Mouse (Mus musculus) kidney, embryonic 16.5 days (tissue): ENCODE data around the gene Sgo2a. TPM values are rescaled to one million over a fixed set of nuclear protein-coding genes. Genes with fewer than 3 reads are reported as not detected.

Experiments
- ATAC-seq: fragments of 200-750 bp; cut with Nextera tagmentation; 2 replicates; pipeline ENCODE4 v1.8.0; 2017; ENCODE audit warnings: moderate TSS enrichment; ENCODE audit not compliant: low FRiP score, low TSS enrichment
- H3K27ac ChIP-seq: fragments of 300-500 bp; sonication (generic); 2 replicates; pipeline ENCODE4 v1.5.1; 2014; ENCODE audit warnings: low read length
- H3K27me3 ChIP-seq: fragments of 300-500 bp; sonication (generic); 2 replicates; pipeline ENCODE4 v1.6.1; 2014; ENCODE audit warnings: low read length, control low read depth, mixed read lengths; ENCODE audit not compliant: insufficient read depth
- H3K36me3 ChIP-seq: fragments of 300-500 bp; sonication (generic); 2 replicates; pipeline ENCODE4 v1.6.1; 2014; ENCODE audit warnings: low read length, control low read depth, mixed read lengths; ENCODE audit not compliant: insufficient read depth
- H3K4me1 ChIP-seq: fragments of 300-500 bp; sonication (generic); 2 replicates; pipeline ENCODE4 v1.6.1; 2014; ENCODE audit warnings: low read length, control low read depth, mixed read lengths; ENCODE audit not compliant: insufficient read depth
- H3K4me2 ChIP-seq: fragments of 300-500 bp; sonication (generic); replicated peaks from 2 replicates; pipeline ENCODE4 v1.6.1; 2014; ENCODE audit warnings: low read depth, low read length
- H3K4me3 ChIP-seq: fragments of 300-500 bp; sonication (generic); 2 replicates; pipeline ENCODE4 v1.5.1; 2014; ENCODE audit warnings: mild to moderate bottlenecking, low read length
- H3K9ac ChIP-seq: fragments of 300-500 bp; sonication (generic); replicated peaks from 2 replicates; pipeline ENCODE4 v1.6.1; 2014; ENCODE audit warnings: low read length
- H3K9me3 ChIP-seq: fragments of 300-500 bp; sonication (generic); 2 replicates; pipeline ENCODE4 v1.6.1; 2016; ENCODE audit warnings: low read length, control low read depth
- WGBS: fragments of 180-500 bp; shearing (Covaris S2); extraction: QIAGEN DNeasy Blood & Tissue Kit; methylation state at CpG from one replicate; pipeline ENCODE4 v1.1.7; 2014; 5-methylcytosine and 5-hydroxymethylcytosine counted together
- polyA plus RNA-seq: library from polyadenylated mRNA; unstranded; fragments of >200 nt; fragmentation: Nextera tagmentation; extraction: Ambion mirVana; gene quantifications from 2 replicates; pipeline ENCODE4 v1.2.1, GENCODE M21; 2015

The Sgo2a gene
- 15.6 and 16.5 TPM in 2 replicates for polyA plus RNA-seq

GRCm38 (mm10) chr1:57995432-57996132, at the start of gene Sgo2a:
Gene Sgo2a (plus strand): TSS chr1:57995971.
- peak within 1 kb of the TSS; percentile 87 for H3K4me2 ChIP-seq
- H3K27ac ChIP-seq = peak within 1 kb of the TSS; percentile 82
- 7% methylated on average over 30 of the region's 30 CpGs for WGBS
- H3K4me3 ChIP-seq = peak within 1 kb of the TSS; percentile 99
- peak within 1 kb of the TSS; percentile 91 for H3K9ac ChIP-seq
- peaks cover 14% of the 10 kb centered on the region for H3K4me1 ChIP-seq
- no peaks in the 10 kb centered on the region for H3K9me3 ChIP-seq
- H3K36me3 ChIP-seq = no peaks in the 10 kb centered on the region
- no peaks in the 10 kb centered on the region for H3K27me3 ChIP-seq
- ATAC-seq = peak; percentile 98

GRCm38 (mm10) chr1:57947552-57948347, 48.0 kb upstream of the Sgo2a start:
- 33% methylated on average over 2 of the region's 2 CpGs for WGBS
- no peak overlapping the region for H3K4me2 ChIP-seq
- no peaks in the 10 kb centered on the region for H3K4me1 ChIP-seq
- H3K27ac ChIP-seq = no peak overlapping the region
- no peaks in the 10 kb centered on the region for H3K9me3 ChIP-seq
- H3K4me3 ChIP-seq = no peak overlapping the region
- no peak overlapping the region for H3K9ac ChIP-seq
- peaks cover 4% of the 10 kb centered on the region; the same call in 1 of the 2 replicates for H3K36me3 ChIP-seq
- no peaks in the 10 kb centered on the region for H3K27me3 ChIP-seq
- ATAC-seq = no peak

- no peak; the same call in 1 of the 2 replicates for ATAC-seq
- Histone ChIP-seq H3K9ac (no peak overlapping the region), H3K4me2 (no peak overlapping the region), H3K27ac (no peak overlapping the region), H3K9me3 (no peaks in the 10 kb centered on the region), H3K27me3 (no peaks in the 10 kb centered on the region), H3K4me3 (no peak overlapping the region), H3K4me1 (no peaks in the 10 kb centered on the region), H3K36me3 (no peaks in the 10 kb centered on the region)
- WGBS = 10% methylated on average over 1 of the region's 1 CpGs
Observed at GRCm38 (mm10) chr1:57949195-57949594, 46.6 kb upstream of the Sgo2a start.

- no peaks in the 10 kb centered on the region for H3K27me3 ChIP-seq
- no peak for ATAC-seq
- no peak overlapping the region for H3K27ac ChIP-seq
- no peak overlapping the region for H3K4me2 ChIP-seq
- H3K4me1 ChIP-seq = no peaks in the 10 kb centered on the region
- 56% methylated on average over 5 of the region's 5 CpGs for WGBS
- H3K36me3 ChIP-seq = no peaks in the 10 kb centered on the region
- no peak overlapping the region for H3K9ac ChIP-seq
- no peak overlapping the region for H3K4me3 ChIP-seq
- H3K9me3 ChIP-seq = no peaks in the 10 kb centered on the region
Observed at GRCm38 (mm10) chr1:57949716-57950115, 46.1 kb upstream of the Sgo2a start.

GRCm38 (mm10) chr1:57952509-57952908, 43.3 kb upstream of the Sgo2a start:
- Histone ChIP-seq H3K9me3 (no peaks in the 10 kb centered on the region), H3K4me3 (no peak overlapping the region)
- WGBS = 94% methylated on average over 4 of the region's 4 CpGs

GRCm38 (mm10) chr1:57953586-57954375, 42.0 kb upstream of the Sgo2a start:
- Histone ChIP-seq H3K4me1 (no peaks in the 10 kb centered on the region), H3K9me3 (no peaks in the 10 kb centered on the region), H3K4me2 (no peak overlapping the region), H3K27ac (no peak overlapping the region), H3K9ac (no peak overlapping the region), H3K4me3 (no peak overlapping the region), H3K27me3 (no peaks in the 10 kb centered on the region), H3K36me3 (peaks cover 14% of the 10 kb centered on the region; the same call in 1 of the 2 replicates)
- no peak for ATAC-seq
- WGBS = 87% methylated on average over 16 of the region's 16 CpGs

More at GRCm38 (mm10) chr1:57952509-57952908, 43.3 kb upstream of the Sgo2a start:
- no peak for ATAC-seq
- no peak overlapping the region for H3K9ac ChIP-seq
- peaks cover 8% of the 10 kb centered on the region; the same call in 1 of the 2 replicates for H3K36me3 ChIP-seq
- no peak overlapping the region for H3K27ac ChIP-seq
- no peaks in the 10 kb centered on the region for H3K4me1 ChIP-seq
- H3K27me3 ChIP-seq = no peaks in the 10 kb centered on the region
- H3K4me2 ChIP-seq = no peak overlapping the region

GRCm38 (mm10) chr1:57954376-57954765, 41.4 kb upstream of the Sgo2a start:
- ATAC-seq = no peak
- Histone ChIP-seq H3K4me2 (no peak overlapping the region), H3K27me3 (no peaks in the 10 kb centered on the region), H3K4me3 (no peak overlapping the region), H3K36me3 (peaks cover 19% of the 10 kb centered on the region; the same call in 1 of the 2 replicates), H3K9ac (no peak overlapping the region), H3K27ac (no peak overlapping the region), H3K9me3 (no peaks in the 10 kb centered on the region), H3K4me1 (no peaks in the 10 kb centered on the region)
- 87% methylated on average over 5 of the region's 5 CpGs for WGBS

GRCm38 (mm10) chr1:57955774-57956173, 40.0 kb upstream of the Sgo2a start:
- no peak overlapping the region for H3K27ac ChIP-seq
- H3K27me3 ChIP-seq = no peaks in the 10 kb centered on the region
- WGBS = 55% methylated on average over 1 of the region's 1 CpGs
- H3K9ac ChIP-seq = no peak overlapping the region
- ATAC-seq = peak; percentile 92
- H3K4me1 ChIP-seq = no peaks in the 10 kb centered on the region
- peaks cover 25% of the 10 kb centered on the region for H3K36me3 ChIP-seq
- no peak overlapping the region for H3K4me2 ChIP-seq
- H3K4me3 ChIP-seq = no peak overlapping the region
- no peaks in the 10 kb centered on the region for H3K9me3 ChIP-seq

GRCm38 (mm10) chr1:57969327-57970271, 26.2 kb upstream of the Sgo2a start:
- no peaks in the 10 kb centered on the region for H3K9me3 ChIP-seq
- under 1% methylated on average over 65 of the region's 65 CpGs for WGBS
- peak overlapping the region; percentile 84 for H3K4me3 ChIP-seq
- peak; percentile 98 for ATAC-seq
- H3K4me1 ChIP-seq = peaks cover 11% of the 10 kb centered on the region
- peak overlapping the region; percentile 64 for H3K4me2 ChIP-seq
- no peaks in the 10 kb centered on the region for H3K27me3 ChIP-seq
- peak overlapping the region; percentile 70; the same call in 1 of the 2 replicates for H3K27ac ChIP-seq
- H3K36me3 ChIP-seq = peaks cover 11% of the 10 kb centered on the region
- peak overlapping the region; percentile 91 for H3K9ac ChIP-seq
